Mouse (Mus musculus) left cerebral cortex, postnatal 10 days (tissue): Measurements from ENCODE around the gene Eno4. TPM values are rescaled to one million over a fixed set of nuclear protein-coding genes. Genes with fewer than 3 reads are reported as not detected.
A peak's percentile ranks its signal among the peaks of the same experiment; 100 is the strongest.
"Not testable (repeated sequence)": the region's sequence is repeated elsewhere in the genome, so short reads cannot be mapped to it uniquely, and the experiment has no call there.

Experiments used
- DNase-seq, 2 experiments: peaks; one replicate each; pipeline ENCODE4 v3.0.0; 2021 to 2022; ENCODE audit warnings: low spot score in 2 of 2, mixed read lengths in 1 of 2; ENCODE audit errors: extremely low spot score in 1 of 2
- intact Hi-C: fragments of 180-260 bp; cut with DNase I; formaldehyde crosslinking; loops from one replicate; pipeline ENCODE4 v1.15.1; 2025
- total RNA-seq, 2 experiments: library from RNA; stranded (reverse); gene quantifications; 2 replicates each; pipeline ENCODE4 v1.2.3; 2021

Gene Eno4
- 1 to 10 TPM; 1.2 to 1.5 TPM for total RNA-seq

DNA sequence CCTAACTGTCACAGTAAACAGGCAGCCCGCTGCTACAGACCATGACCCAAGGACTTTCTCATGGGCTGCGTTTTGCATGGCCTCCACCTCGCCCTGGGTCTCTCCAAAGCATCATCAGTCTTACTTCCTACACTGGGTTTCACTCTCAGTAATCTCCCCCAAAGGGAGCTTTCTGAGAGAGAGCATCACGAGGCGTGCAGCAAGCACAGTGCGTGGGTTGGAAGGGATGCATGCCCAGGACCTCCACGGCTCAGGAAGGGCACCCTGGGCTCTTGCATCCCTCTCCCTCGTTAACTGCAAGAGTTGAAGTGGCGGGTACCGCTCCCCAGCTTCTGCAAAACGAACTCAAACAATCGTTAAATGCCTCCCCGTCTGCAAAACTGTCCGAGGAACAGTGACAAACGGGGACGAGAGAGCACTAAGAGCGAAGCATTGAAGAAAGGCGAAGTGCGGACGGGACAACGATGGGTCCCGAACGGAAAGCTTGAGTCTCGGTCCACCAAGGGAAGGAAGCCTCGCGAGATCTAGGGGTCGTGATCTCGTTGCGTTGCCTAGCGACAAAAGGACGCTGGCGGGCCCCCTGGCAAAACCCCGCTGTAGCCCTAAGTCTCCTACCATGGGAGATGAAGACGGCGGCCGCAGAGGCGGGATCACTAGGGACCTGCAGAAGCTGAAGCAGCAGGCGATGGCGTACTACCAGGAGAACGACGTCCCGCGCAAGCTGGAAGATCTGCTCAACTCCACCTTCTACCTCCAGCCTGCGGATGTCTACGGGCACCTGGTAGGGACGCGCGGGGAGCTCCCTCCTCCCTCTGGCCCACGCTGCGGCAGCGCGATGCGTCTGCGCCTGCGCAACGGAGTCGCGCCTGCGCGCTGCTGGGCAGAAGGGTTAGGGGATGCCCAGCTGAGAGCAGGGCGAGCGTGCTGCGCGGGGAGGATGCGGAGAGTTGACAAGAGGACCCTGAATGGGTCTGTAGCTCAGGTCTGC lies at the start of gene Eno4, which contains the start of gene Hspa12a:
TSS of gene Eno4 (plus strand) at position 585 of the 988 bp plus-strand sequence.
TSS of gene Hspa12a (minus strand) at position 814 of the 988 bp plus-strand sequence.
- intact Hi-C loops, result no loop called here
- DNase-seq, result peak; percentile 94 to 95

DNA sequence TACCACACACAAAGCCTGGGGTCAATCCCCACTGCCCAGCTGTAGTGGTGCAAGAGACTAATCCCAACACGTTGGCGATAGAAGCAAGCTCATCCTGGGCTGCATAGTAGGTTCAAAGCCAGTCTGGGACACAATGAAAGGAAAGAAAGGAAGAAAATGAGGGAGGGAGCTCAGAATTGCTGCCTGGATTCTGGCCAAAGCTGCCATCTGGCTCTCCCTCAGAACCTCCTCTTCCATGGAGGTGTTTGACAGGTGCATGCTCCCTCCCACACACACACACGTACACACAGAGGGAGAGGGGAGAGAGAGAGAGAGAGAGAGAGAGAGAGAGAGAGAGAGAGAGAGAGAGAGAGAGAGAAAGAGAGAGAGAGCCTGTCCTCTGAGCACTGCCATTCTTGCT lies 47.0 kb upstream of the Eno4 start:
- intact Hi-C loops, result no loop called here

DNA sequence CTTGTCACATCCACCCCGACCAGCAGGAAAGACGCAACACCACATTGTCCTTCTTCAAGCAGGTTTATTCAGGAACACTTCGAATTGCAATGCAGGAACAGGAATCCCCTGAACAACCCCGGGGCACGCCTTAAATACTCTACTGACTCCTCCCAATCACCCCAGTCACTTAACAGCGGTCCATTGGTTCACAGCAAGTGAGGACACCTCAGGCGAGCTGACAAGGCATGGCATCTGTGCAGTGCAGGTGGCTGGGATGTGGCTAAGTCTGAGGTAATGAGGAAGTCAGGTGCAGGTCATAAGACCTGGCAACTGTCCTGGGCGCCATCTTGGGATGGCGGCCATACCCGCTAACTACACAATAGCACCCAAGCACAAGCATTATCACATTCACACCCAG lies 42.8 kb upstream of the Eno4 start:
- DNase-seq, intact Hi-C loops: not testable (repeated sequence)

More for the DNA sequence above, 47.0 kb upstream of the Eno4 start:
- peak in 1 of 2 experiments; percentile 16 for DNase-seq

DNA sequence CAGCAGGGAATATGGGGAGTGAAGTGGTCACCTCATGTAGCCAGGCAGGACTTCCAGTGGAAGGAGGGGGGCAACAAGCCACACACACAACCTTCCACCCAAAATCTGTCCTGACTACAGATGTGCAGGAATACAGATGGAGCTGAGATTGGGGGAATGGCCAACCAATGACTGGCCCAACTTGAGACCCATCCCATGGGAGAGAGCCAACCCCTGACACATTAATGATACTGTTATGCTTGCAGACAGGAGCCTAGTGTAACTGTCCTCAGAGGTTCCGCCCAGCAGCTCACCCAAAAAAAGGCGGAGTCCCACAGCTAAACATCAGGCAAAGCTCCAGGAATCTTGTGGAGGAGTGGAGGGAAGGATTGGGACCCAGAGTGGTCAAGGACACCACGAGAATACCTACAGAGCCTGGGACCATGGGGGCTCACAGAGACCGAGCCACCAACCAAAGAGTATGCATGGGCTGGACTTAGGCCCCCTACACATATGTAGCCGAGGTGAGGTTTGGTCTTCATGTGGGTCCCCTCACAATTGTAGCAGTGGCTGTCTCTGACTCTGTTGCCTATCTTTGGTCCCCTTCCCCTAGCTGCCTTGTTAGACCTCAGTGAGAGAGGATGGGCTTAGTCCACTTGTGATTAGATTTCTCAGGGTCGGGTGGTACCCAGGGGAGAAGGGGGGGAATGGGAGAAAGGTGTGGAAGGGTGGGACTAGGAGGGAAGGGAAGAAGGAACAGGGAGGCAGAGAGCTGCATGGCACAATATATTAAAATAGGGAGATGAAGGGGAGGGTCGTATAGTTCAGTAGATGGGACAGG lies 39.9 kb upstream of the Eno4 start:
- DNase-seq, result no peak
- intact Hi-C loops, result no loop called here

- DNase-seq, result peak; percentile 84 to 85
- intact Hi-C loops, result loop anchor here (2.0 kb wide), 2 partner anchors 97 to 141 kb away; no protein-coding TSS in a partner anchor
Measured at GRCm38 (mm10) chr19:58903899-58904327, 39.3 kb upstream of the Eno4 start.

DNA sequence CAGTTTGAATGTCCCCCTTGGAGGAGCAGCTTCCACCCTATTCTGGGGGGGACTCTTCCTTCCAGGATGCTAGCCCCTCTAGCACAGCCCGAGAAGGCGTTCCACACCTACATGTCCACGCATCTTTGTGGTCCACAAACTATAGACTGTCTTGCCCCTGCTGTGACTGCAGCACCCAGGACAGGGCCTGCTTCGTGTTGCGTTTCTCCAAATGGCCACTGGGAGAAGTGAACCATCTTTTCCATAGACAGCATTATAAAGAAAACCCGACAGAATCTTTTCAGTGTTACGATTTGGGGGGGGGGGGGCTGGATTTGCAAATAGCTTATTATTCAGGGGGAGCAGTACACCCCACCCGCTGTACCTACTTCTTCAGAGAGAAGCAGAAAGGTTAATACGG lies 36.5 kb upstream of the Eno4 start:
- intact Hi-C loops, result no loop called here

GRCm38 (mm10) chr19:58908018-58908417 lies 35.2 kb upstream of the Eno4 start:
- no peak for DNase-seq
- intact Hi-C loops, result no loop called here

More for the DNA sequence above, 36.5 kb upstream of the Eno4 start:
- no peak for DNase-seq

DNA sequence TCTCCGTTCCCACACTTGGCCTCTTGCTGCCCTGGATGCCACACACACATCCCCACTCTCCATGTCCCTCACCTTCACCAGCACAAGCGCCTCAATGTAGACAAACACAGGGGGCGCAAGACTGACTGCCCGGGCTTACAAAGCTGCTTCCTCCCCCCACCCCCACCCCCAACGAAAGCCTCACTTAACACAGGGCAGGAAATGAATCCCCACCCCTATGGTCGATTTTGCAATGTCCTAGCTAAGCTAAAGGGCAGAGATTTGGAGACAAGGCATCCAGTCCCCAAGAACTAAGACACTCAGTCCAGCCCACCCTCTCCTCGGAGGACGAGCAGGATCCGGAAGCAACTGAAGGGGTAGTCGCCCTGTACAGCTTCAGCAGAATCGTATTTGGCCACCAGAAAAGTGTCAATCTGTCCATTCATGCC lies 32.3 kb upstream of the Eno4 start:
- intact Hi-C loops, result loop anchor here (2.0 kb wide), 1 partner anchor 286 kb away; no protein-coding TSS in a partner anchor
- no peak for DNase-seq

DNA sequence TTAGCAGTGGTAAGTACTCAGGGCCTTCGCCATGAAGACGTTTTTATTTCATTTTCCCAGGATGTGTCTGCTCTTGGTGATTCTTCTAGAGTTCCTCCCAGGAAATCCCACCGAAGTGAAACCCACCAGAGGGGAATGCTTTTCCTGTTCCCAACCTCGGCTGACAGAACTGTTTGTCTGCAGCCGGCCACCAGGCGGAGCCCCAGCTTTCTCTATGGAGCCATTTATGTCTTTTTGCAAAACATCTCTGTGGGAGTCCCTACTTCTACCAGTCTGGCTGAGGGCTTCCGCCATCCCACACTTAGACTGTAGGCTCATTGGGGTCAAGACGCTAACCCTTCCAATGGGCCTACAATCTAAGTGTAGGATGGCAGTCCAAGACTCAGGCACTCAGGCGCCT lies 31.8 kb upstream of the Eno4 start:
- intact Hi-C loops, result loop anchor here (2.0 kb wide), 1 partner anchor 285 kb away; no protein-coding TSS in a partner anchor

GRCm38 (mm10) chr19:58913301-58913700 lies 29.9 kb upstream of the Eno4 start:
- intact Hi-C loops, result loop anchor here (2.0 kb wide), 1 partner anchor 292 kb away; no protein-coding TSS in a partner anchor
- no peak for DNase-seq

More for the DNA sequence above, 31.8 kb upstream of the Eno4 start:
- DNase-seq, result peak; percentile 77 to 81

GRCm38 (mm10) chr19:58918597-58918996 lies 24.6 kb upstream of the Eno4 start:
- intact Hi-C loops, result no loop called here
- no peak for DNase-seq

DNA sequence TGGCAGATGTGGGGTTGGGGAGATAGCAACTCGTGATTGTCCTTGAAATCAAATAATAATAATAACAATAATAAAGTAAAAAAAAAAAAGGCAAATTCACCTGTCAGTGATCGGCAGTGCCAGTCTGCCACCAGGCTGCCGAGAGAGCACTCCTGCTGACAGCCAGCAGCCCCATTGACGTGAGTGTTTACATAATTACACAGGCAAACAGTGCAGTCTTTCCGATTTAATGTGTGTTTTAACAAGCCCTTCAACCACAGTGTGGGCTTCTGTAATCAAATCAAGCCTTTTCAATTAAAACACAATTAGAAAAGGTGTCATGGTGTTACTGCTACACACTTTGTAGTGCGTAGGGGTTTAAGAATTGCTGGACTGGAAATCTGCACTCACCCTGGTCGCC lies 24.1 kb upstream of the Eno4 start:
- no peak for DNase-seq
- intact Hi-C loops, result no loop called here

DNA sequence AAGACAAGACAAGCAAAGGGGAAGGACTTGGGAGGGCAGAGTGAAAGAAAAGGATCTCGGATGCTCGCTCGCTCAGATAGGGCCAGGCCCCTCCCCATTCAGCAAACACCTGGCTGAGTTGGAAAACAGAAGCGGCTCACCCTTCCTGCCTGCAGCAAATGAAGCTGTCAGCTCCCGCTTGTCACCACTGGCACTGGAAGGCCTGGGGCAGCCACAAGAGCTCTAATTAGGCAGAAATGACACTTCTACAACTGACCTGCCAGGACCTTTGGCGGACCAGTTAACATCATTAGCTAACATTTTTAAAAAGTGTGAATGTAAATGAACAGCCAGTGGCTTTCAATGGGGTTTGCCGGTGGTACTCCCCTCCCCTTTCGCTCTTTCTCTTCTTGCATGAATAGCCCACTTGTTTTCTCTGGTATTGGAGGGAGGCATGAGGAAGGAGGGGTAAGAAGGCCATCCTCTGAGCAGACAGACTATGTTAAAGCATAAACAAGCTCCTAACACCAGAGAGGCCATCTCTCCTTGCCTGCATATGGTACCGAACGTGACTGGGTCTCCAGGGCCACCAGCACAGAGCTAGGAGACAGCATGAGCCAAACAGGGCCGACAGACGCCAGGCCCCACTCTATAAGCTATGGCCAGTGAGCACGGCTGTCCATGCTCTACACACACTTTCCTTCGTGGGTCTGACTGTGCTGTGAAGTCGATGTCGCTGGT lies 12.0 kb upstream of the Eno4 start:
- intact Hi-C loops, result no loop called here
- DNase-seq, result no peak

DNA sequence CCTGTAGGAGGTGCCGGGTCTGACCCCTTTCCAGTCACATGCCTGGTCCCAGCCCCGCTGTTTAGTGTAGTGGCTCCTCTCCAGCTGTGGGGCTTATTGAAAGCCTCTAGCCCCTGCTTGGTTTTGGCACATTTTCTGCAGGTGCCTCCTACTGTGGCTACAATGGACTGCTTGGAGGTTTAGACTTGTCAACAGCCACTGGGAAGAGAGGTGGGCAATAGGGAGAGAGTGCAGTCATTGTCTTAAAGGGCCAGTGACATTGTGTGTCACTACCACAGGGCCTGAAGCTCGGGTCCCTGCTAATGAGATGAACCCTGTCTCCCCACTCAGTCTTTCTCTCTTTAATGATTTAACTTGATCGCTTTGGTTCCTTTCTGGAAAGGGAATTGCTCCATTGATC lies 10.2 kb upstream of the Eno4 start:
- intact Hi-C loops, result no loop called here
- DNase-seq, result no peak

GRCm38 (mm10) chr19:58945959-58946358 lies 2.7 kb downstream of the Eno4 start:
- DNase-seq, result no peak
- intact Hi-C loops, result no loop called here

DNA sequence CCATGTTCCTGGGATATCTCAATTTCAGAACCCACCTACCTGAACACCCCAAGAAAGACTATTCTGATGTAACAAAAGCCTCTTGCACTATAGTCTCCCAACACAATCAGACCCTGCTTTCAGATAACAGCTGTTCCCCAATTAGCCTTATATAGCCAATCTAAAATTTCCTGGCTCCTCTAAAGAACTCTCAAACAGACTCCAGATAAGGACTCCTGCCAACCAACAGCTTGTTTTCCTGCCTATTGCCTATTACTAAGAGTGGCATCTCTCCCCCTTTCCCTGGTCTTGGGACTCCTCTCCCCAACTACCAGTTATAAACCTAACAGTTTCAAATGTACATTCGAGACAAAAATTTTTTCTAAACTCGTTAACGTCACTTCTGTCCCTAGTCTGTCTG lies 8.3 kb downstream of the Eno4 start:
- DNase-seq, result no peak
- intact Hi-C loops, result no loop called here

GRCm38 (mm10) chr19:58952236-58952635 lies 9.0 kb downstream of the Eno4 start:
- DNase-seq, result no peak

DNA sequence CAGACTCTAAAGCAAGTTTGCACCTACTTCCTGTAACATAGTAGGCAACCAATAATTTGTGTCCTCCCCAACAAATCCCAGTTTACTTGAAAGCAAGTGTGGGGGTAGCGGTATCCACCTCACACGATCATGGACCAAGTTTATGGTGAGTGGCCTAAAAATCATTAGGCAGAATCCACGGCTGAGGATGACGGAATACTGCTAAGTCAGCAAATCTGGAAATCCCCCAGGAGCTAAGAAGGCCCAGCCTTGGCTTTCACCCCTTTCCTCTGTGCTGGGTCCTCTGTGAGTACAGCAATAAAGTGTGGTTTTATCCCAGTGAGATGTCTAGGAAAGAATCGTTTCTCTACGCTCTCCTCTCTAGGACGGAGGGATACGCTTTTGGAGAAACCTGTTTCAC lies 11.6 kb downstream of the Eno4 start:
- DNase-seq, result no peak
- intact Hi-C loops, result no loop called here

More at GRCm38 (mm10) chr19:58952236-58952635, 9.0 kb downstream of the Eno4 start:
- intact Hi-C loops, result no loop called here
